8 mouse cellular contexts compared by ENCODE assay signal in genomic region chr13:80886664-80887210, GRCm38 (mm10). TPM values are rescaled to one million over a fixed set of nuclear protein-coding genes. Genes with fewer than 3 reads are reported as not detected.
DNase-seq lines count a peak whose midpoint lies in the region; ATAC-seq and TF ChIP-seq lines count a peak whose summit lies in the region.

No protein-coding gene starts in this region.

- no peaks in the 10 kb centered on the region for H3K9me3 ChIP-seq in liver, embryonic 12.5 days (replicated peaks)

- TF ChIP-seq POLR2A in embryonic fibroblast, embryonic 13.5 days (IDR thresholded peaks at IDR 0.05; ENCODE audit: low read depth, low read length), result no peak

- H3K4me1 ChIP-seq in embryonic fibroblast, embryonic 13.5 days (ENCODE audit: control insufficient read depth, insufficient read depth, low read length), result no peaks in the 10 kb centered on the region
- peaks cover 5% of the 10 kb centered on the region; the same call in 1 of the 2 replicates for H3K4me1 ChIP-seq in liver, embryonic 12.5 days

- 7% methylated on average over 6 of the region's 6 CpGs for WGBS in liver, embryonic 12.5 days (ENCODE audit: insufficient replicate concordance)

- peak overlapping the region; percentile 99 for H3K27ac ChIP-seq in embryonic fibroblast, embryonic 13.5 days (ENCODE audit: insufficient read depth, low read length)
- peak overlapping the region; percentile 100 for H3K27ac ChIP-seq in liver, embryonic 12.5 days

- intact Hi-C loops in left cerebral cortex, postnatal 4 days (cut with DNase I), result loop anchor here (10.0 kb wide), 1 partner anchor 268 kb away; no protein-coding TSS in a partner anchor

- H3K36me3 ChIP-seq in liver, embryonic 12.5 days, result peaks cover 32% of the 10 kb centered on the region

- peak overlapping the region; percentile 70 for H3K4me2 ChIP-seq in liver, embryonic 12.5 days

- DNase-seq in embryo, embryonic 10.5 days (ENCODE audit: low spot score), result peak; percentile 72
- no peak for DNase-seq in embryo, embryonic 10 days (ENCODE audit: low spot score)
- DNase-seq in 3T3-L1 (ENCODE audit: low read depth, low spot score), result peak; percentile 29
- DNase-seq in left cerebral cortex, postnatal 4 days, result no peak
- no peak for DNase-seq in cerebellum, postnatal 14 days

- no peaks in the 10 kb centered on the region for H3K27me3 ChIP-seq in liver, embryonic 12.5 days (replicated peaks)

- peak overlapping the region; percentile 97 for H3K9ac ChIP-seq in liver, embryonic 12.5 days

- TF ChIP-seq CTCF in embryonic fibroblast, embryonic 13.5 days (IDR thresholded peaks at IDR 0.05; ENCODE audit: borderline replicate concordance, insufficient read depth, low read length), result no peak

- no peak for ATAC-seq in liver, embryonic 12.5 days
- ATAC-seq in megakaryocyte progenitor cell, adult 5-6 weeks (replicated peaks; ENCODE audit: poor library complexity), result no peak

- peak overlapping the region; percentile 73 for H3K4me3 ChIP-seq in embryonic fibroblast, embryonic 13.5 days (ENCODE audit: insufficient read depth, low read length)
- peak overlapping the region; percentile 77 for H3K4me3 ChIP-seq in liver, embryonic 12.5 days

RNA-seq across cellular contexts. Expression of gene Arrdc3, which starts 3.6 kb away (rescaled TPM):
- polyA plus RNA-seq in embryonic fibroblast, embryonic 13.5 days (2011; ENCODE audit: insufficient read length, low read depth, missing spikeins), result 25.8 and 37.9 TPM in 2 replicates
- 18.8 and 21.5 TPM in 2 replicates for polyA plus RNA-seq in liver, embryonic 12.5 days (2016; fragmentation: Nextera tagmentation; extraction: Ambion mirVana)
- total RNA-seq in megakaryocyte progenitor cell, adult 5-6 weeks (2015), result 17.5 and 28.3 TPM in 2 replicates
- 30.9 and 44.2 TPM in 2 replicates for total RNA-seq in megakaryocyte progenitor cell, adult 5-6 weeks (2017)
- total RNA-seq in left cerebral cortex, postnatal 4 days (2021), result 10 to 100 TPM; 63.5 to 75.7 TPM

Comparison
In these comparisons a context has a peak if more than half of its experiments do, and no peak if none do; other contexts are left out.
1. DNase-seq: peak in embryo, embryonic 10.5 days (single experiment) and 3T3-L1 (single experiment); none in embryo, embryonic 10 days (single experiment), left cerebral cortex, postnatal 4 days (single experiment) and cerebellum, postnatal 14 days (0 of 2).